Mouse (Mus musculus) liver, embryonic 12.5 days (tissue): ENCODE measurements around the gene Cts7. TPM values are rescaled to one million over a fixed set of nuclear protein-coding genes. Genes with fewer than 3 reads are reported as not detected.

Experiments used
- ATAC-seq: fragments of 200-750 bp; cut with Nextera tagmentation; 2 replicates; pipeline ENCODE4 v1.8.0; 2017; ENCODE audit warnings: moderate number of reproducible peaks, mild to moderate bottlenecking, moderate library complexity
- H3K27ac ChIP-seq: fragments of 300-500 bp; sonication (generic); 2 replicates; pipeline ENCODE4 v1.5.1; 2016; ENCODE audit warnings: mild to moderate bottlenecking
- H3K27me3 ChIP-seq: fragments of 300-500 bp; sonication (generic); replicated peaks from 2 replicates; pipeline ENCODE4 v1.6.1; 2016; ENCODE audit warnings: mild to moderate bottlenecking, moderate library complexity
- H3K36me3 ChIP-seq: fragments of 300-500 bp; sonication (generic); 2 replicates; pipeline ENCODE4 v1.6.1; 2016; ENCODE audit warnings: mild to moderate bottlenecking, moderate library complexity
- H3K4me1 ChIP-seq: fragments of 300-500 bp; sonication (generic); 2 replicates; pipeline ENCODE4 v1.6.1; 2016
- H3K4me2 ChIP-seq: fragments of 300-500 bp; sonication (generic); 2 replicates; pipeline ENCODE4 v1.6.1; 2016; ENCODE audit warnings: mild to moderate bottlenecking, moderate library complexity
- H3K4me3 ChIP-seq: fragments of 300-500 bp; sonication (generic); 2 replicates; pipeline ENCODE4 v1.5.1; 2016; ENCODE audit warnings: mild to moderate bottlenecking, moderate library complexity
- H3K9ac ChIP-seq: fragments of 300-500 bp; sonication (generic); 2 replicates; pipeline ENCODE4 v1.6.1; 2016; ENCODE audit warnings: mild to moderate bottlenecking, moderate library complexity
- H3K9me3 ChIP-seq: fragments of 300-500 bp; sonication (generic); replicated peaks from 2 replicates; pipeline ENCODE4 v1.6.1; 2016; ENCODE audit warnings: mild to moderate bottlenecking, moderate library complexity
- microRNA-seq: library from miRNA; unstranded; fragments of <30 nt; microRNA quantifications from one replicate; pipeline ENCODE4, GENCODE M21; 2017
- polyA plus RNA-seq: library from polyadenylated mRNA; unstranded; fragments of >200 nt; fragmentation: Nextera tagmentation; extraction: Ambion mirVana; gene quantifications from 2 replicates; pipeline ENCODE4 v1.2.1, GENCODE M21; 2016

Cts7 gene
- not detected in 2 replicates for polyA plus RNA-seq

DNA sequence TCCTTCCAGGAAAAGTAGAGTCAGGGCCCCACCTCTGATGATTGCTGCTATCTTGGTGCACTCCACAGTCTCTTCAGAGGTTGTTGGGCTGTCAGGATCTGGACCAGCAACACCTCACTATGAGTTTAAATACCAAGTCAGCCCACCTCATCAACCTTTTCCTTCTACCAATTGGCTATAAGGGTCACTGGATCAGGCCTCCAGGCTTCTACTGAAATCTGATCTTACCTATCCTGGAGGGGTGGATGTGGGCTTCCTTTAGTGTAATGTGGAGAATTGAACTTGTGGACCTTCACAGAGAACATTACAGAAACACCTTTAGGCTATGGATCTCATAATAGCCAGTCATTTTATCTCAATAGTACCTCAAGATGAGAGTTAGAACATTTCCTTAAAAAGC is at the start of gene Cts7:
Gene Cts7 (minus strand): TSS at position 101 of the 400 bp plus-strand sequence.
- no peak within 1 kb of the TSS for H3K4me2 ChIP-seq
- no peaks in the 10 kb centered on the region for H3K27me3 ChIP-seq
- no peaks in the 10 kb centered on the region for H3K4me1 ChIP-seq
- no peak within 1 kb of the TSS for H3K27ac ChIP-seq
- no peak within 1 kb of the TSS for H3K9ac ChIP-seq
- H3K36me3 ChIP-seq, result no peaks in the 10 kb centered on the region
- no peak for ATAC-seq
- no peak within 1 kb of the TSS for H3K4me3 ChIP-seq
- H3K9me3 ChIP-seq, result no peaks in the 10 kb centered on the region

Small RNA genes within 50 kb of the gene (microRNA-seq; reads per million reads assigned to microRNA genes)
- not detected for gene Gm27704

Other genes starting within 250 kb of the Cts7 start
- gene Ctsr, start 193.9 kb downstream of the Cts7 start, polyA plus RNA-seq, result not detected in 2 replicates
- not detected in 2 replicates for gene Cts6, start 154.8 kb downstream of the Cts7 start, polyA plus RNA-seq
- not detected in 2 replicates for gene Cts8, start 102.8 kb downstream of the Cts7 start, polyA plus RNA-seq
- gene Gm49398, start 69.4 kb downstream of the Cts7 start, polyA plus RNA-seq, result not detected in 2 replicates
- not detected in 2 replicates for gene Ctsm, start 183.6 kb upstream of the Cts7 start, polyA plus RNA-seq
- gene Gm49352, start 210.0 kb upstream of the Cts7 start, polyA plus RNA-seq, result not detected in 2 replicates
- not detected in 2 replicates for gene Cts3, start 211.9 kb upstream of the Cts7 start, polyA plus RNA-seq